Mouse (Mus musculus): ENCODE data around the gene Pnrc1.
A peak's percentile ranks its signal among the peaks of the same experiment; 100 is the strongest.

Pnrc1 gene

GRCm38 (mm10) chr4:33270386-33271314 lies 19.3 kb downstream of the Pnrc1 start:
- no peak for DNase-seq (ENCODE audit: low spot score in 2 of 2)

DNA sequence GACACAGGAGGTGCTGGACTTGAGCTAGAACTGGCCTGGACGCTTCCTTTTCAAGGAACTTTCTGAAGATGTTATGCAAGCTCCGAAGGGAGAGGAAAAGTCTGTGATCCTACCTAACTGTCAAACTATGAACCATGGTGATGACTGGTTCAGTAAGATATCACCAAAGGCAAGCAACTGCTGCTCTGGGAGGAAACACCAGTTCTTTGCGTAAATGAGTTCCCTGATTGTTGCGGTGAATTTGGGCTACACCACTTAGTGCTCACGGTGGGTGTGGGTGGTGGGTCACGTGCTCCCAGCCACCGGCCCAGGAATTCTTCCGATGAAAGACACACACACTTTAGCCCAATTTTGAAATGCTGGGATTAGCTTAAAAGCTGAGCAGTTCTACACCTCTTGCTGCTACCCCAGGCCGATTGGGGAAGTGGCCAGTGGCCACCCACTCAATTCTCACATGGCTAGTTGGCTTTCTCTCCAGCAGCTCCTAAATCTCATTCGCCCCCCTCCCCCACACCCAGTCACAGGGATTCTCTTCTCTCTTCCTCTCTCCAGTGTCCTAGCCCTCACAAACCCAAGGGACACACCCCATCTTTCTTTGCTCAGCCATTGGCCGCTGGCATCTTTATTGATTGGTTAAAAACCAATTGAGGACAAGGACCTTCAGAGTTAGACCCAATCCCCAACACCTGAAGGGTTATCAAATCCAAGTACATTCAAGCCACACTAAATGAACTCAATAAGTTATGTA lies 24.8 kb downstream of the Pnrc1 start:
- no peak for DNase-seq (ENCODE audit: low spot score in 2 of 2)

- no peak for DNase-seq (ENCODE audit: low spot score in 2 of 2)
These were observed 27.1 kb downstream of the Pnrc1 start for GRCm38 (mm10) chr4:33262897-33263296.

DNA sequence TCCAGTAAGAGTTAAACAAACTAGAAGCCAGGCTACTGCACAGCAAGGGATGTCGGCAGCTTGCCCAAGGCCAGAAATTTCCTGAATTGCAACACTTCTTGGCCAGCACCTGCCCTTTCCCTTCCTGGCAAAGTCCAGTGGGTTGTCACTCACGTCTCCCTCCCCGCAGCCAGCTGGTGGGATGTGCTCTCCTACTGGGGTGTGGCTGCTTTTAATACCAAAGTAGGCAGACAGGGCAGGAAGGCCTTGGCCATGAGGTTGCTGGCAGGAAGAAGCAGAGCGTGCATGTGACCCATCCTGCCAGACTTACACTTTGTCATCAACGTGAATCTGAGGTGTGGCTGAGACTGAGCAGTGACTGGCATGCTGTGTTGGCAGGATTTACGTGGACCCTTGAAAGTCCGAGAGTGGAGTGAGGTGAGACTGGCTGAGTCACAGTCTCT lies 28.6 kb downstream of the Pnrc1 start:
- peak in 1 of 2 experiments; percentile 28 for DNase-seq (ENCODE audit: low spot score in 2 of 2)

DNA sequence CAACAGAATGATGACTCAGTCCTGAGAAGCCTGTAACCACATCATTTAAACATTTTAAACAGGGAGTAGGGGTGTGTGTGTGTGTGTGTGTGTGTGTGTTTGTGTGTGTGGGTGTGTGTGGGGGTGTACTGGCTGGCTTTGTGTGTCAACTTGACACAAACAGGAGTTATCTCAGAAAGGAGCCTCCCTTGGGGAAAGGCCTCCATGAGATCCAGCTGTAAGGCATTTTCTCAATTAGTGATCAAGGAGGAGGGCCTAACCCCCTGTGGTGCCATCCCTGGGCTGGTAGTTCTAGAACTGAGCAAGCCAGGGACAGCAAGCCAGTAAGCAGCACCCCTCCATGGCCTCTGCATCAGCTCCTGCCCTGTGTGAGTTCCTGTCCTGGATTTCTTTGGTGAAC lies 29.7 kb downstream of the Pnrc1 start:
- DNase-seq (ENCODE audit: low spot score in 2 of 2) = no peak

GRCm38 (mm10) chr4:33257263-33257964 lies 32.5 kb downstream of the Pnrc1 start:
- no peak for DNase-seq (ENCODE audit: low spot score in 2 of 2)

GRCm38 (mm10) chr4:33254706-33255105 lies 35.3 kb downstream of the Pnrc1 start:
- DNase-seq (ENCODE audit: low spot score in 2 of 2) = no peak

GRCm38 (mm10) chr4:33250867-33251266 lies 39.1 kb downstream of the Pnrc1 start:
- DNase-seq (ENCODE audit: low spot score in 2 of 2) = no peak

DNA sequence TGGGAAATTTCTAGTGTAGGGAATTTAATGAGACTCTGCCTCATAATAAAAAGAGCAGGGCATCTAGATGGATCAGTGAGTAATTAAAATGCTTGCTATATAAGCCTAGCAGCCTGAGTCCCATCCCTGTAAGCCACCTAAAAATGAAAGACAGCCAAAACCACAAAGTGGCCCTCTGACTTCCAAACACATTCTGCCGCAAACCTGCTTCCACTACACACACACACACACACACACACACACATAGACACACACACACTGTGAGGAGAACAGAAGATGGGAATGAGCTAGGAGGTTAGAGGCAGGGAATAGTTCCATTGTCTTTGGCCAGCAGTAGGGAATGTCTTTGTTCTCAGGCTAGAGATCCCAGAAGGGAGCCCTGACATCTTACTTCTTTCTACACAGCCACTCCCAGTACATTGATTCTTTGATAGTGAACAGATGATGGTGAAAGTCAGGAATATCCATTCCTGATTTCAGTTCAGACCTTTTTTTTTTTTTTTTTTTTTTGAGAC lies 40.2 kb downstream of the Pnrc1 start:
- no peak for DNase-seq (ENCODE audit: low spot score in 2 of 2)

- DNase-seq (ENCODE audit: low spot score in 2 of 2) = no peak
These were observed 41.0 kb downstream of the Pnrc1 start for GRCm38 (mm10) chr4:33248915-33249314.

DNA sequence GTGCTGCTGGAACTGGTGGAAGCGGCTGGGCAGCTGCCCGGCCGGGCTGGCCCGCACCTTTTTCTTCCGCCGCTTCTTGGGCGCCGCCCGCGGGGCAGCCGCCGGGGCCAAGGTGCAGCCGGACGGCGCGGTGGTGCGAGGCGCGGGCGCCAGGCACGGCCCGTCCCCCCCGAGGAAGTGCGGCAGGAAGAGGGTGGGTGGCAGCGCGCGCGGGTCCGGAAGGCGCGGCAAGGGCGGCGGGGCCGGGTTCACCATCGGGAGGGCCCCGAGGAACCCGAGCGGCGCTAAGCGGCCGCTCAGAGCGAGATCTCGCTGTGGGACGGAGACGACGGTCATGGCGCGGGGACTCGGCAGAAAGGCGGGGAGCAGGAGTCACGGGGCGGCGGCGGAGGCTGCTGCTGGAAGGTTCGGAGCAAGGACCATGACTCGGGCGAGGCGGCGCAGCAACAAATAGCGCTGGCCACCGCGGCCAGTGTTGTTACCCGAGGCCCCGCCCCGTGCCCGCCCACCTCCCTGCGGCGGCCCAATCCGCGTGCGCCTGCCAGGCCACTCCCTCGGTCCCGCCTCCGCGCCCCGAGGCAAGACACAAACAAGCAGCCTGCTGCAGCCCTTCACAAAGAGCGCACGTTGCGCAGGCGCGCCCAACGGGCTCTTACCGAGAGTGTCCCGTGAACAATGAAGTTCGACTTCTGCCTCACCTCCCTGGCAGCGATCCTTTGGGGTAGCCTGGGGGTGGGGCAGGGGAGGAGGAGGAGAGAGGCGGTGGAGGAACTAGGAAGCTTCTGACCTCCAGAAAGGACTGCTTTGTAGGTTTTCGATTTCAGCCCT lies 41.7 kb downstream of the Pnrc1 start:
- peak; percentile 99 for DNase-seq (ENCODE audit: low spot score in 2 of 2)

- DNase-seq (ENCODE audit: low spot score in 2 of 2) = peak; percentile 99 to 100
These were observed 42.4 kb downstream of the Pnrc1 start for GRCm38 (mm10) chr4:33247479-33248053.

GRCm38 (mm10) chr4:33245853-33246395 lies 44.0 kb downstream of the Pnrc1 start:
- DNase-seq (ENCODE audit: low spot score in 2 of 2) = no peak

DNA sequence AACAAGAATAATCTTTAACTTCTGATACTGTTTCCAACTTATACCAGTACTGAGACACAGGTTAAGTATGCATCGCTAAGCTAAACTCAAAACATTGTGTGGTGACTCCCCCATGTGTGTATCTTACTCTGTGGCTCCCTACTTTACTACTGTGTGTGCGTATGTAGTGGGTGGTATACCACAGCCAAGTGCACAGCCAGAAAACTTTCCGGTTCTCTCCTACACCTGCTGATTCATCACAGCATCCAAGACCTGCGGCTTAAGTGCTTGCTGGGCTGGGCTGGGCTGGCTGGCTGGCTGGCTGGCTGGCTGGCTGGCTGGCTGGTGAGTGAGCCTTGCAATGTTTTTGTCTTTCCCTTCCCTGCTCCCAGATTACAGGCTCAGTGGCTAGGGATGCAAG lies 46.0 kb downstream of the Pnrc1 start:
- DNase-seq (ENCODE audit: low spot score in 2 of 2) = no peak

DNA sequence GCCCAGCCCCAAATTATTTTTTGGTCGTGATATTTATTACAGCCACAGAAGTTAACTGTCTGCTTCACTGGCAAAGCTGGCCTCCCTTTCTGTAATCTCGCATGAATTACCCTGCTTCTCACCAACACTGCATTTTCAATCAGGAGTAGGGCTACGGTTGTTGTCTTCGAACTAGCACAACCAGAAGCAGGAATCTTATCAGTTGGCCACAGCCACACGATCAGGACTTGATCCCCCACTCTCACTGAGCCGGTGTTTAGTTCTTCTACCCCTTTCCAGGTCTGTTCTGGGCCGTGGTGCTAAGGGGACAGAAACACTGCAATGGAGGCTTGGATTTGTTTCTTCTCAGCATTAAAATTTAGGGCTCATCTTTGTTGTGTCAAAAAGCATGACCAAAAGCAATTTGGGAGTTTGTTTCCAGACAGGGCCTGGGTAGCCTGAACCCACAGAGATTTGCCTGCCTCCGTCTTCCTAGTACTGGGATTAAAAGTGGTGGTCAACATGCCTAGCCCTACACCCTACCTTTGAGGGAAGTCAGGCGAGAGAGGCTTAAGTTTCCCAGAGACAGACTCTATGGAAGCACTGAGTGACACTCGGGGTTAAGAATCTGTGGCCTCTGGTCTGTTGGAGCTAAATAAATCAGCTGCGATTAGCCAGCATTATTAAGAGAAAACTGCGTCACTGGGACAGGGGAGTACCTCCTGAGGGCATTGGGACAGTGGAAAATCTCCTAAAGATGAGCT lies 46.8 kb downstream of the Pnrc1 start:
- no peak for DNase-seq (ENCODE audit: low spot score in 2 of 2)

GRCm38 (mm10) chr4:33242536-33242935 lies 47.4 kb downstream of the Pnrc1 start:
- no peak for DNase-seq (ENCODE audit: low spot score in 2 of 2)

- no peak for DNase-seq (ENCODE audit: low spot score in 2 of 2)
These were observed 59.1 kb downstream of the Pnrc1 start for GRCm38 (mm10) chr4:33230881-33231280.

GRCm38 (mm10) chr4:33229639-33230038 lies 60.3 kb downstream of the Pnrc1 start:
- no peak for DNase-seq (ENCODE audit: low spot score in 2 of 2)

GRCm38 (mm10) chr4:33227164-33227563 lies 62.8 kb downstream of the Pnrc1 start:
- no peak for DNase-seq (ENCODE audit: low spot score in 2 of 2)
